Mouse (Mus musculus) lung, postnatal 0 days (tissue): ENCODE data around the gene Amfr. TPM values are rescaled to one million over a fixed set of nuclear protein-coding genes. Genes with fewer than 3 reads are reported as not detected.

ENCODE experiments used
- ATAC-seq: fragments of 200-750 bp; cut with Nextera tagmentation; 2 replicates; pipeline ENCODE4 v1.8.0; 2017; ENCODE audit warnings: moderate library complexity
- DNase-seq: peaks from one replicate; pipeline ENCODE4 v3.0.0-alpha.2; 2016; ENCODE audit warnings: low spot score
- H3K27ac ChIP-seq: fragments of 300-500 bp; sonication (generic); 2 replicates; pipeline ENCODE4 v1.5.1; 2014; ENCODE audit warnings: antibody characterized with exemption, mild to moderate bottlenecking, low read length, mixed read lengths
- H3K27me3 ChIP-seq: fragments of 300-500 bp; sonication (generic); replicated peaks from 2 replicates; pipeline ENCODE4 v1.6.1; 2014; ENCODE audit warnings: low read length, mixed read lengths; ENCODE audit not compliant: insufficient read depth
- H3K36me3 ChIP-seq: fragments of 300-500 bp; sonication (generic); 2 replicates; pipeline ENCODE4 v1.6.1; 2014; ENCODE audit warnings: low read length, mixed read lengths; ENCODE audit not compliant: insufficient read depth
- H3K4me1 ChIP-seq: fragments of 300-500 bp; sonication (generic); 2 replicates; pipeline ENCODE4 v1.6.1; 2014; ENCODE audit warnings: antibody characterized with exemption, low read depth, low read length, mixed read lengths; ENCODE audit not compliant: insufficient read depth
- H3K4me2 ChIP-seq: fragments of 300-500 bp; sonication (generic); replicated peaks from 2 replicates; pipeline ENCODE4 v1.6.1; 2014; ENCODE audit warnings: low read depth, mild to moderate bottlenecking, low read length, moderate library complexity, mixed read lengths
- H3K4me3 ChIP-seq: fragments of 300-500 bp; sonication (generic); 2 replicates; pipeline ENCODE4 v1.5.1; 2014; ENCODE audit warnings: low read depth, low read length
- H3K9ac ChIP-seq: fragments of 300-500 bp; sonication (generic); replicated peaks from 2 replicates; pipeline ENCODE4 v1.6.1; 2014; ENCODE audit warnings: low read depth, mild to moderate bottlenecking
- H3K9me3 ChIP-seq: fragments of 300-500 bp; sonication (generic); 2 replicates; pipeline ENCODE4 v1.6.1; 2016; ENCODE audit warnings: low read length, mixed read lengths
- CTCF ChIP-seq: IDR thresholded peaks from 2 replicates; pipeline ENCODE4 v1.5.1; 2016; ENCODE audit warnings: antibody characterized with exemption, mild to moderate bottlenecking
- EP300 ChIP-seq: IDR thresholded peaks from 2 replicates; pipeline ENCODE4 v1.6.1; 2016; ENCODE audit warnings: antibody characterized with exemption, mild to moderate bottlenecking, control low read depth
- WGBS: fragments of 180-500 bp; shearing (Covaris S2); extraction: QIAGEN DNeasy Blood & Tissue Kit; methylation state at CpG from one replicate; pipeline ENCODE4 v1.1.7; 2014; 5-methylcytosine and 5-hydroxymethylcytosine counted together
- polyA plus RNA-seq: library from polyadenylated mRNA; unstranded; fragments of >200 nt; fragmentation: Nextera tagmentation; extraction: Ambion mirVana; gene quantifications from 2 replicates; pipeline ENCODE4 v1.2.1, GENCODE M21; 2015

The Amfr gene
- polyA plus RNA-seq, 1 experiment from 2014 or later, result 57.4 TPM

DNA sequence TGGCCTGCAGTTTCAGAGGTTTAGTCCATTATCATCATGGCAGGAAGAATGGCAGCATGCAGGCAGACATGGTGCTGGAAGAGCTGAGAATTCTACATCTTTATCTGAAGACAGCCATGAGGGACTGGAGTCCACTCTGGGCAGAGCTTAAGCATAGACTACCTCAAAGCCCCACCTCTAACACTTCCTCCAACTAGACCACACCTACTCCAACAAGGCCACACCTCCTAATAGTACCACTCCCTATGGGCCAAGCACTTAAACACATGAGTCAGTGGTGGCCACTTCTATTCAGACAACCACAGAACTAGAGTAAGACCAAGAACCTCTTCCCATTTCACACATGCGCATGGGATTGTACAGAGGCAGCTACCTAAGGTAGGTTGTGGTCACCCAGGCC is 66.2 kb downstream of the Amfr start:
- TF ChIP-seq EP300 (no peak), CTCF (no peak)
- H3K36me3 ChIP-seq, result no peaks in the 10 kb centered on the region
- H3K4me2 ChIP-seq, result no peak overlapping the region
- no peak overlapping the region for H3K4me3 ChIP-seq
- H3K9me3 ChIP-seq, result no peaks in the 10 kb centered on the region
- no peak overlapping the region for H3K27ac ChIP-seq
- ATAC-seq (peak; percentile 49; the same call in 1 of the 2 replicates), DNase-seq (no peak)
- no peaks in the 10 kb centered on the region for H3K4me1 ChIP-seq
- no peak overlapping the region for H3K9ac ChIP-seq
- no peaks in the 10 kb centered on the region for H3K27me3 ChIP-seq
- WGBS, result 96% methylated on average over 1 of the region's 1 CpGs

DNA sequence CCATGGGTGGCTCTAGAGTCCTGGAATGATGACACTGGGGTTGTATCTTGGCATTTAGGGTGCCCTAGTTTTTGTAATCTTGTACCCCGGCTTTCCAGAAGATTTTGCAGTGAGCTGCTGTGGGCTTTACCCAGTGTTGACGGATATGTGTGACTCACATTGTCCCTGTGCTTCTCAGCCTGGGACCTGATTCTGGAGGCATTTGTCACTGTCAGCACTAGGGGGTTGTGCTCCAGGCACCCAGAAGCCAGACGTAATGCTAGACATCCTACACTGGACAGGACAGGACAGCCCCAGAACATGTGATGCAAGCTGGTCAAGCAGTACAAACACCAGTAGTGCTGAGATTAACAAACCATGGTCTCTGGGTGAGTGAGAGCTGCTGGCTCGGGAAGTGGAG is 66.9 kb downstream of the Amfr start:
- no peak for TF ChIP-seq EP300
- no peak for TF ChIP-seq CTCF
- ATAC-seq, result no peak
- no peaks in the 10 kb centered on the region for H3K36me3 ChIP-seq
- H3K4me2 ChIP-seq, result no peak overlapping the region
- H3K4me1 ChIP-seq, result no peaks in the 10 kb centered on the region
- WGBS, result 64% methylated on average over 4 of the region's 4 CpGs
- H3K27me3 ChIP-seq, result no peaks in the 10 kb centered on the region
- H3K27ac ChIP-seq, result no peak overlapping the region
- H3K9me3 ChIP-seq, result no peaks in the 10 kb centered on the region
- H3K9ac ChIP-seq, result no peak overlapping the region
- no peak overlapping the region for H3K4me3 ChIP-seq
- DNase-seq, result no peak

DNA sequence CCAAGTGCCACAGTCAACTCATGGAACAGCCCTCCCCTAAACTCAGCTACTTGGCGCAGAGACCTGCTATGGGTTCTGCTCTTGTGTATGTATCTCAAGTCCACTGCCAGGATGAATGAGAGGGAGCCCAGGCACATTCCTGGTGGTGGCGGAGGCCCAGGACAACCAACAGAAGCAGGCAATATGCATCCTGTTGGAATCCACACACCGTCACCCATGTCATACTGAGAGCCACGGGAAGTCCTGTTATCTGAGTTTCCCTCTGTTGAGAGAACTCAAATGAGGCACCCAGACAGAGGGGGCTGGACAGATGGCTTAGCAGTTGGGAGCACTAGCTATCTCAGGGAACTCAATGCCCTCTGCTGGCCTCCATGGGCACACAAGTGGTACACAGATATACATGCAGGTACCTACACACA is 71.0 kb downstream of the Amfr start:
- 47% methylated on average over 4 of the region's 4 CpGs for WGBS
- ATAC-seq, result no peak; the same call in 1 of the 2 replicates
- Histone ChIP-seq H3K9me3 (no peaks in the 10 kb centered on the region), H3K4me2 (no peak overlapping the region), H3K27ac (0 out of 2 replicates have a peak overlapping the region, but pooled peaks have one; percentile 47), H3K36me3 (no peaks in the 10 kb centered on the region), H3K9ac (no peak overlapping the region), H3K4me3 (no peak overlapping the region), H3K27me3 (no peaks in the 10 kb centered on the region), H3K4me1 (no peaks in the 10 kb centered on the region)
- TF ChIP-seq EP300, result no peak
- peak; percentile 19; the same call in 1 of the 2 replicates for TF ChIP-seq CTCF
- no peak for DNase-seq

GRCm38 (mm10) chr8:93940542-93941423 is 71.9 kb downstream of the Amfr start:
- no peaks in the 10 kb centered on the region for H3K9me3 ChIP-seq
- no peak overlapping the region for H3K4me3 ChIP-seq
- no peak overlapping the region for H3K4me2 ChIP-seq
- peak; percentile 25 for DNase-seq
- H3K36me3 ChIP-seq, result no peaks in the 10 kb centered on the region
- TF ChIP-seq EP300, result peak; percentile 59; the same call in 1 of the 2 replicates
- TF ChIP-seq CTCF, result no peak
- H3K27ac ChIP-seq, result peak overlapping the region; percentile 47
- H3K27me3 ChIP-seq, result no peaks in the 10 kb centered on the region
- H3K9ac ChIP-seq, result no peak overlapping the region
- 58% methylated on average over 11 of the region's 11 CpGs for WGBS
- ATAC-seq, result peak; percentile 55
- H3K4me1 ChIP-seq, result no peaks in the 10 kb centered on the region

- TF ChIP-seq CTCF, result no peak
- 68% methylated on average over 3 of the region's 3 CpGs for WGBS
- ATAC-seq (no peak), DNase-seq (no peak)
- no peak overlapping the region for H3K4me3 ChIP-seq
- no peaks in the 10 kb centered on the region for H3K36me3 ChIP-seq
- H3K9ac ChIP-seq, result no peak overlapping the region
- no peak overlapping the region for H3K27ac ChIP-seq
- no peaks in the 10 kb centered on the region for H3K4me1 ChIP-seq
- no peaks in the 10 kb centered on the region for H3K9me3 ChIP-seq
- H3K4me2 ChIP-seq, result no peak overlapping the region
- no peaks in the 10 kb centered on the region for H3K27me3 ChIP-seq
These were observed 74.4 kb downstream of the Amfr start for GRCm38 (mm10) chr8:93938193-93938592.

DNA sequence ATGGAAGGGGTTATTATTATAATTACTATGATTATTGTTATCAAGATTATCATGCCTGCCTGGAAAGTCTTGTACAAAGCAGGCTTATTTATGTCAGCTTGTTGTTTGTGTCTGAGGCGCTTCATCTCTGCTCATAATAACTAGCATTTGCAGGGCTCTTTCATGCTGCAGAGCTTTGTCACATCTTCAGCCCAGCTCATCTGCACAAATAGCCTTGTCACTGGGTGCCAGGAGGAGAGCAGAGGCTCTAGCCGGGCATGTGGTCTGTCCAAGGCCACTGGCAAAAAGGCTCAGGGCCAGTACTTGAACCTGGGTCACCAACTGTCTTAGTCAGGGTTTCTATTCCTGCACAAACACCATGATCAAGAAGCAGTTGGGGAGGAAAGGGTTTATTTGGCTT is 79.4 kb downstream of the Amfr start:
- no peak overlapping the region for H3K9ac ChIP-seq
- no peak overlapping the region for H3K27ac ChIP-seq
- no peaks in the 10 kb centered on the region for H3K36me3 ChIP-seq
- H3K4me1 ChIP-seq, result no peaks in the 10 kb centered on the region
- no peak for TF ChIP-seq EP300
- TF ChIP-seq CTCF, result no peak
- no peak overlapping the region for H3K4me2 ChIP-seq
- no peaks in the 10 kb centered on the region for H3K9me3 ChIP-seq
- DNase-seq (no peak), ATAC-seq (no peak)
- WGBS, result 78% methylated on average over 2 of the region's 2 CpGs
- H3K4me3 ChIP-seq, result no peak overlapping the region
- no peaks in the 10 kb centered on the region for H3K27me3 ChIP-seq
